Mouse (Mus musculus) hindbrain, embryonic 10.5 days (tissue): ENCODE results near the gene Fam174b. TPM values are rescaled to one million over a fixed set of nuclear protein-coding genes. Genes with fewer than 3 reads are reported as not detected.

Experiments
- DNase-seq: peaks from one replicate; pipeline ENCODE4 v3.0.0-alpha.2; 2017; ENCODE audit warnings: low spot score
- H3K27ac ChIP-seq: fragments of 300-500 bp; sonication (generic); 2 replicates; pipeline ENCODE4 v1.5.1; 2016; ENCODE audit warnings: mild to moderate bottlenecking, moderate library complexity
- H3K27me3 ChIP-seq: fragments of 300-500 bp; sonication (generic); 2 replicates; pipeline ENCODE4 v1.6.1; 2016; ENCODE audit warnings: mild to moderate bottlenecking; ENCODE audit not compliant: poor library complexity, insufficient read depth, severe bottlenecking
- H3K36me3 ChIP-seq: fragments of 300-500 bp; sonication (generic); 2 replicates; pipeline ENCODE4 v1.6.1; 2016; ENCODE audit warnings: mild to moderate bottlenecking, moderate library complexity
- H3K4me1 ChIP-seq: fragments of 300-500 bp; sonication (generic); replicated peaks from 2 replicates; pipeline ENCODE4 v1.6.1; 2016; ENCODE audit warnings: mild to moderate bottlenecking
- H3K4me3 ChIP-seq: fragments of 300-500 bp; sonication (generic); 2 replicates; pipeline ENCODE4 v1.5.1; 2016; ENCODE audit warnings: mild to moderate bottlenecking, moderate library complexity
- H3K9me3 ChIP-seq: fragments of 300-500 bp; sonication (generic); 2 replicates; pipeline ENCODE4 v1.6.1; 2016; ENCODE audit warnings: mild to moderate bottlenecking, moderate library complexity
- WGBS: fragments of 180-500 bp; shearing (Covaris S2); methylation state at CpG from one replicate; pipeline ENCODE4 v1.1.7; 2016; 5-methylcytosine and 5-hydroxymethylcytosine counted together
- polyA plus RNA-seq: library from polyadenylated mRNA; unstranded; fragments of >200 nt; fragmentation: Nextera tagmentation; extraction: Ambion mirVana; gene quantifications from 2 replicates; pipeline ENCODE4 v1.2.1, GENCODE M21; 2016

Gene Fam174b
- polyA plus RNA-seq, 1 experiment from 2014 or later = 27.4 TPM

DNA sequence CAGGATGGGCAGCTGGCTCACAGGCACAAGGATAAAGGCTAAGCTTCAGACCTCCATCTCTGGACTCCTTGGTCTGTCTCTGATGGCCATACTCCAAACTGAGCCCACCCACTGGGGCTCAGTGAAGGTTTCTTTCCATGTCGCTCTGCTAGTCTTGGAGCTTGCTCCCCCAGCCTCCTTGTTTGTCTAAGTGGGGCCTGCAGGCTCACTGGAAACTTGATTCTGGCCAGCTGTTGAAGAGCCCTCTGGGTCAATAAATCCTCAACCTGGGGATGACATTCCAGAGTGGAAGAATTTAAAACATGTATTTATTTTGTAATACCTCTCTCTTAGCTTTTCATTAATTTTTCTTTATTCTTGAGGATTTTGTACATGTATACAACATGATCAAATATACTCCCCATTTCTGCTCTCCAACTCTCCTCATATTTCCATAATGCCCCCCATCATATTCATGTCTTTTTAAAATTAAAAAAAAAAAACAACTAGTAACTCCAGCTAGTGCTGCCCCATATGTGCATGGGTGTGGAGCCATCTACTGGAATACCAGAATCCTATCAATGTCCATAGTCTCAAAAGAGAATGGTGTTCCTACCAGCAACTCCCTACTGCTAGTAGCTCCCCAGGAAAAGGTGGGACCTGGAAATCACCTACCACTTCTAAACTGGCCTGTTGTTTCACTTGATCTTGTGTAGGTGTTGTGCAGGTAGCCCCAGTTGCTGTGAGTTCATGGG is 15.4 kb downstream of the Fam174b start:
- no peak for DNase-seq
- no peaks in the 10 kb centered on the region for H3K4me1 ChIP-seq
- H3K36me3 ChIP-seq = no peaks in the 10 kb centered on the region
- no peak overlapping the region for H3K27ac ChIP-seq
- H3K27me3 ChIP-seq = no peaks in the 10 kb centered on the region
- WGBS = 55% methylated on average over 1 of the region's 1 CpGs
- H3K9me3 ChIP-seq = peaks cover 11% of the 10 kb centered on the region; the same call in 1 of the 2 replicates
- no peak overlapping the region for H3K4me3 ChIP-seq

DNA sequence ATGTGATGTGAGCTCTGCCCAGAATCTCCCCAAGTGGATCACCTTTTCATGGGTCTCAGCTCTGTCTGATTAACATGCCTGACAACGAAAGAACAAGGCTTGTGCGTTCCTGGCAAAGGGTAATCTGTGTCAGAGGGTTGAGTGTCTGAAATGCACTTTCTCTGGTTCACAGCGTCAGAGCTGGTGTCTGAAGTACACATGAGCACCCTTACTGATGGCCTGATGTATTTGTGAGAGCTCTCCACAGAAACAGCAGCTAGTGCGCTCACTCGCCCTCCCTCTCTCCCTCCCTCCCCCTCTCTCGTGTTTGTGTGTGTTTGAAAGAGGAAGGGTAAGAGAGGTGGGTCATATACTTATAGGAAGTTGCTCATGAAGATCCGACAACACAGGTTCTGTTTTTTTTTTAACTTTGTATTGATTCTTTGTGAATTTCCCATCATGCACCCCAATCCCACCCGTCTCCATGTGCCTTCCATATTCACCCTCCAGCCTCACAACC is 21.6 kb downstream of the Fam174b start:
- Histone ChIP-seq H3K27me3 (no peaks in the 10 kb centered on the region), H3K27ac (no peak overlapping the region), H3K9me3 (peaks cover 2% of the 10 kb centered on the region; the same call in 1 of the 2 replicates), H3K4me3 (no peak overlapping the region), H3K36me3 (no peaks in the 10 kb centered on the region), H3K4me1 (no peaks in the 10 kb centered on the region)
- no peak for DNase-seq
- 84% methylated on average over 8 of the region's 8 CpGs for WGBS

DNA sequence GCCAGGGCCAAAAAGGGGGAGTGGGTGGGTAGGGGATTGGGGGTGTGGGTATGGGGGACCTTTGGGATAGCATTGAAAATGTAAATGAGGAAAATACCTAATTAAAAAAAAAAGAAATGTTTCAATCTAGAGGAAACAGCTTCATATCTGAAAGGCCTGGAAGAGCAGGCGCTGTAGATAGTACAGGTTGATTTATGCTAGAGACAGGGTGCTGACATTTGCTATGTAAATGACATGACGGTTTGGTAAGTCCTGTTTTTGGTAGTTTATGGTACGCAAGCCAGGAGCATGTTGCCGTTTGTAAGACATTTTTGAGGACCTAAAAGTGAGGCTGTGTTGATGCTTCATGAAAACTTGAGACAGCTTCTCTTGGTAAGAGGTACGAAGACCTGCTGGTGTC is 24.6 kb downstream of the Fam174b start:
- no peak overlapping the region for H3K4me3 ChIP-seq
- H3K9me3 ChIP-seq = no peaks in the 10 kb centered on the region
- 91% methylated on average over 5 of the region's 5 CpGs for WGBS
- no peak for DNase-seq
- no peaks in the 10 kb centered on the region for H3K36me3 ChIP-seq
- H3K27ac ChIP-seq = peak overlapping the region; percentile 25; the same call in 1 of the 2 replicates
- H3K27me3 ChIP-seq = no peaks in the 10 kb centered on the region
- no peaks in the 10 kb centered on the region for H3K4me1 ChIP-seq

DNA sequence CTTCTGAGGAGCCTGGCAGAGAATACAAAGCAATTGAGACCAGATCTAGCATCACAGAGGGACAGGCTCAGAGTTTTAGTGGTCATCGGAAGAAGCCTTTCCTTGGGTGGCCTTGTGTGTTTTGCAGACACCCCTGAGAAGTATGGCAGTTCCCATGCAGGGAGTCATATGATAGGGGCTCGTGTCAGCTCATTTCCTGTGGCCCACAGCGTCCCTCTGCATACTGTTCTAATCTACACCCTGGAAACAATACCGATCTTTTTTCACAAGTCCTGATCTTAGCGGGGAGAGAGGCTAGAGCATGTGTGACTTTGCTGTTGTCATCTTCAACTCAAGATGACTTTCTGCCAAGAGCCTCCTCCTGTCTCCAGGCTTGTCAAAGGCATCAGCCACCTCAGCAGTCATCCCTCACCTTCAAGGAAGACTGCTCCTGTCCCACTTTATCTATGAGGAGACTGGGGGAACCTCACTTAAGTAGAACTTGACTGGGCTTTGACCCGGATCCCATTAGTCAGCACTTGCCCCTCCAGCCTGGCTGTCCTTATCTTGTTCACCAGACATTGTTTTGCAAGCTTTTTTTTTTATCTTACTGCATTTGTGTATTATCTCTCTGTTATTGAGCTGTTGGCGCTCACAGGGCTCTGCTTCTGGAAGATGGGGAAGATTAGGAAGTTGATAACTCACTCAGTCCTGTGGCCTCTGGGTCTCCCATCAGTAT is 25.2 kb downstream of the Fam174b start:
- H3K4me3 ChIP-seq = no peak overlapping the region
- peak overlapping the region; percentile 25; the same call in 1 of the 2 replicates for H3K27ac ChIP-seq
- DNase-seq = no peak
- no peaks in the 10 kb centered on the region for H3K9me3 ChIP-seq
- no peaks in the 10 kb centered on the region for H3K4me1 ChIP-seq
- no peaks in the 10 kb centered on the region for H3K36me3 ChIP-seq
- H3K27me3 ChIP-seq = no peaks in the 10 kb centered on the region
- 76% methylated on average over 7 of the region's 7 CpGs for WGBS

DNA sequence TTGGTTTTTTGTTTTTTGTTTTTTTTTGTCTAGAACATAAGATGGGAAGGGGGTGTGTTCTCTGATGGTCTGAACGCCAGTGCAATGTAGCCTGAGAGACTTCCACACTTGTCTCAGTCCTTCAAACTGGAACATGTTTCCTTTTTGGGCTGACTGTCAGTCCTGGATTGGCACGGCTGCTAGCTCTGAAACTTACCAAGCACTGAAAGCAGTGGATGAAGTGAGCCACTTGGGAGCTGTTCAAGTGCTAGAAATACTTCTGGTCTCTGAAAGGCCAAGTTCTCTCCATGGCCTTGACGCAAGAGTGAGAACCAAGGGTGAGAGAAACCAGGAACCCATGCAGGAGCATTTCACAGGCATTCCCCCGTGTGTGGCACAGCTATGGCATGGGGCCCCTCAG is 29.1 kb downstream of the Fam174b start:
- Histone ChIP-seq H3K27me3 (no peaks in the 10 kb centered on the region), H3K36me3 (no peaks in the 10 kb centered on the region), H3K27ac (no peak overlapping the region), H3K4me1 (peaks cover 6% of the 10 kb centered on the region), H3K9me3 (no peaks in the 10 kb centered on the region), H3K4me3 (no peak overlapping the region)
- DNase-seq = no peak
- 93% methylated on average over 4 of the region's 4 CpGs for WGBS

DNA sequence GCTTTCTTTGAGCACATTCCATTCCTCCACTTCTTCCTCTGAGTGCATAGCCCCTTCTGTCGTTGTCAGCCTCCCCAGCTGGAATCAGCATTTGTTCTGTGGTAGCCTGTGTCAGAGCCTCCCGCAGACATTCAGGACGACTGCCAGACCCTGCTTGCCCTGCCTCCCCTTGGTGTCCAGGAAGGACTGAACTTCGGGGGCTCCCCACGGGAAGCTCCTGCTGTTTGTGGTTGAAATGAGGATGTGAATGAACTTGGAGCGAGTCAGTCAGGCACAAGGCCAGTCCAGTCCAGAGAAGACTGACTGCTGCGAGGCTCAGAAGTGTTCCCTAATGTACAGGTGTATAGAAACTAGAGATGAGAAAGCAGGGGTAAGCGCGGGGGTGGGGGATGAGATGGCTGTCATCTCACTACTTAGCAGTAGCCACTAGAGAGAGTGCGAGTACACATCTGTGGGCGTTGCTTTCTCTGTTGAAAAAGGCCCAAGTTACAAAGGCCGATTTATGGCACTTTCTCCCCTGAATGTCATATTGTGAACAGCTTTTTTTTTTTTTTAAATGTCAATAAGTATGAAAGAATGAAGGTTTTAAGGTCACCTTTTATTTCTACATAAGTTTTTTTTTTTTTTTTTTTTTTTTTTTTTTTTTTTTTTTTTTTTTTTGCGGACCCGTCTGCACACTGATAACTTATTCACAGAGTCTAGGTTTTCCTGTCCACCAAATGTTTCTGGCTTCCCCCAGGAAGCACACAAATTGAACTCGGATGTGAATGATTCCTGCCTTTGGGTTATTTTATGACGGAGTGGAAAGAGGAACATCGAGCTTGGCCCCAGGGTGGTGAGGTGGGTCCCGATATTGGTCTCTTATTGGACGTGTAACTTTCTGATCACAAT is 31.5 kb downstream of the Fam174b start:
- no peak overlapping the region for H3K4me3 ChIP-seq
- no peaks in the 10 kb centered on the region for H3K27me3 ChIP-seq
- H3K36me3 ChIP-seq = no peaks in the 10 kb centered on the region
- 0 out of 2 replicates have a peak overlapping the region, but pooled peaks have one; percentile 20 for H3K27ac ChIP-seq
- peaks cover 6% of the 10 kb centered on the region for H3K4me1 ChIP-seq
- H3K9me3 ChIP-seq = no peaks in the 10 kb centered on the region
- DNase-seq = peak; percentile 32
- WGBS = 41% methylated on average over 19 of the region's 19 CpGs

DNA sequence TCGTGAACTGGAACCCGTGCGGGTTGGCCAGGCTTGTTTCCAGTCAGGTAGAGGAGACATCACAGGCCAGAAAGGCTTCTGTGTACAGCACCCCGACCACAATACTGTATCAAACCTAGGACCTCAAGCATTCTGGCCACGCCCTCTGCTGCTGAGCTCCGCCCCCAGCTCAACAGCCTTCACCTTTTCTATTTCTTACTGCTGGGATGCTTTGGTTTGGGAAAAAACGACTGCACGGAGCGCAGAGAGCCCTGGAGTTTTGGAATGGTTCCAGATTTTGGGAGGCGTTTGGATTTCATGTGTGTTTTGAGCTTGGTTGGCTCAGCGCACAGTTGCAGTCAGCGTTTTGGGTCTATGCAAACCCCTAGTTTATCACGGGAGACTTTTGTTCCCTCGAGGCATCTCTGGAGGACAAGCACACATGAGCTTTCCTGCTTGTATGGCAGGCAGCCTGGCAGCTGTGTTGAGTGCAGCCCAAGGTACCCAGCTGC is 32.2 kb downstream of the Fam174b start:
- Histone ChIP-seq H3K27me3 (no peaks in the 10 kb centered on the region), H3K4me3 (no peak overlapping the region), H3K27ac (no peak overlapping the region), H3K36me3 (no peaks in the 10 kb centered on the region), H3K4me1 (peaks cover 6% of the 10 kb centered on the region), H3K9me3 (no peaks in the 10 kb centered on the region)
- no peak for DNase-seq
- WGBS = 78% methylated on average over 14 of the region's 14 CpGs

DNA sequence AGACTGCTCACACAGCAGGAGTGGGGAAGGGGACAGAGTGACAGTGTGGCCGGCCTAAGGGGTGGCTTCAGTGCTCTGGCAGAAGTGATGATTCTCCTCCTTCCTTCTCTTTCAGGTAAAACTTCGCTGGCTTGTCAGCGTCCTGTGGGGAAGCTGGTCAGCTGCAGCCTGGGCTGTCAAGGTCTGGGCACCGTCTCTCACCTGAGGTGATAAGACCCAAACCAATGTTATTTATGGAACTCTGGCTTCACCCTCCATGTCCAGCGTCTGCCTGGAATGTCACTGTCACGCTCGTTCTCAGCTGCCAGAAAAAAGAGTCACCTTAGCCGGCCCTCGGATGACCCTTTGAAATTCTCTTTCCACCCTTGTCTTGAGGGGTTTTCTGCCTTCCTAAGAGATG is 34.7 kb downstream of the Fam174b start:
- Histone ChIP-seq H3K9me3 (no peaks in the 10 kb centered on the region), H3K4me3 (no peak overlapping the region), H3K27me3 (no peaks in the 10 kb centered on the region), H3K4me1 (peaks cover 6% of the 10 kb centered on the region), H3K27ac (no peak overlapping the region), H3K36me3 (no peaks in the 10 kb centered on the region)
- no peak for DNase-seq
- 74% methylated on average over 9 of the region's 9 CpGs for WGBS

DNA sequence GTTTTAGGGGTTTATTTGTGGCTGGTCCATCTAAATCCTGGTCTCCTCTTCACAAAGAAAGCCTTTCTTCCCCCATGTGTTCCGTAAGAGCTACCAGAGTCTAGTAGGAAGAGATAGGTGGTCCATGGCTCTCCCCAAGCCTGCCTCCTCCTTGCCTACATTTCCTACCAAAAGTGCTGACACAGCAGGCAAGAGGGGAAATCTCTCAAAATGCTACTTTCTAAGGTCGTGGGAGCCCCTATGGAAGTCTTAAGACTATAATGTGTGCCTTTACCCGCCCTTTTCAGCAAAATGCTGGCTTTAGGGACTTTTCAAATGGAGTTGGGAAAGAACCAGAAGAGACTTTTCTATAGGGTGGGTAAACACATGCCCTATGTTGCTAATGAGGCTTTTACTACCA is 37.7 kb downstream of the Fam174b start:
- Histone ChIP-seq H3K36me3 (no peaks in the 10 kb centered on the region), H3K4me1 (no peaks in the 10 kb centered on the region), H3K27me3 (no peaks in the 10 kb centered on the region), H3K27ac (no peak overlapping the region), H3K4me3 (no peak overlapping the region), H3K9me3 (no peaks in the 10 kb centered on the region)
- no peak for DNase-seq
- 82% methylated on average over 3 of the region's 3 CpGs for WGBS

DNA sequence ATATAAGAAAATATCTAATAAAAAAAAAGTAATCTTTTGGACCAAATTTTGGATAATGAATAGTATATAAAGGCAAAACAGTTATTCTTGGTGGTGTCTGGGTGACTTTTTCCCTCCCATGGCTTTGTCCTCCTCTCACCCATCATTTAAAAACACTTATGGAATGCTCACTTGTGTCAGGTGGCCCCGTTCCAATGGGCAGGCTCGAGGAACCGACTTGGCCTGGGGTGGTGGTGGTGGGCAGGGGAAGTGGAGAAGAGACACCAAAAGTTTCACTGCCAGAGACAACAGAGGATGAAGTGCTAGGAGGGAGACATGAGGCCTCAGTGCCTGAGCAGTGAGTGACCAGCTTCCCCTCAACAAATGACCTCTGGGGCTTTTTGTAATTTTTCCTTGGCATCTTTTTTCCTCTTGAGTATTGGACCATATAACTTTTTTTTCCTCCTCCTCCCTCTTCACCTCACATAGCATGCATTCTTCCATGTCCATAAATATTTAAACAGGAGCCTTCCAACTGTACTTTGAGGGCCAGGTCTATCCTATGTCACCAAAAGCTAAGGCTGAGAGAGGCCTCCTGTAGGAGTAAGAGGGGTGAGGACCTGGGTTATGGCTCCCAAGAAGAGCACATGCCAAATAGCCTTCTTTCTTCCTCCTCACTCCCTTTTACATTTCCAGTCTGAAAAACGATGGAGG is 44.8 kb downstream of the Fam174b start:
- 87% methylated on average over 4 of the region's 4 CpGs for WGBS
- no peak for DNase-seq
- no peaks in the 10 kb centered on the region for H3K36me3 ChIP-seq
- no peaks in the 10 kb centered on the region for H3K27me3 ChIP-seq
- H3K9me3 ChIP-seq = no peaks in the 10 kb centered on the region
- H3K27ac ChIP-seq = no peak overlapping the region
- no peak overlapping the region for H3K4me3 ChIP-seq
- H3K4me1 ChIP-seq = no peaks in the 10 kb centered on the region

DNA sequence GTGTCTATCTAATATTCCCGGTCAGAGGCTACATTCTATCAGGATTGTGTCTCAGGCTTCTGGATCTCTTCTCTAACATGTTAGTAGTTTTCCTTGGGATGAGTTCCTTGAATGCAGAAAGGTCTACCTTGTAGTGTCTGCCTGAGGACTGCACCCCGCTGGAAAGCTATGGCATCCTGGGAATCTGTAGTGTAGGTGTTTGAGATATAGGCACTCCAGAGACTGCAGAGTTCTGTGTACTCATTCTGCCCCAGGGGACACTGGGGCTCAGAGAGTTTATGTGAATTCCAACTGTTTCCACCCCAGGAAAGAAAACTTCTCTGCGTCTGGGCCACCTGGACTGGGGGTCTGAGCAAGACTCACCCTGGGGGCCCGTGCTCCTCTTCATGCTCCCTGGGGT is 45.7 kb downstream of the Fam174b start:
- no peak overlapping the region for H3K4me3 ChIP-seq
- WGBS = 84% methylated on average over 4 of the region's 4 CpGs
- DNase-seq = no peak
- H3K27ac ChIP-seq = no peak overlapping the region
- no peaks in the 10 kb centered on the region for H3K36me3 ChIP-seq
- no peaks in the 10 kb centered on the region for H3K9me3 ChIP-seq
- no peaks in the 10 kb centered on the region for H3K27me3 ChIP-seq
- H3K4me1 ChIP-seq = no peaks in the 10 kb centered on the region

DNA sequence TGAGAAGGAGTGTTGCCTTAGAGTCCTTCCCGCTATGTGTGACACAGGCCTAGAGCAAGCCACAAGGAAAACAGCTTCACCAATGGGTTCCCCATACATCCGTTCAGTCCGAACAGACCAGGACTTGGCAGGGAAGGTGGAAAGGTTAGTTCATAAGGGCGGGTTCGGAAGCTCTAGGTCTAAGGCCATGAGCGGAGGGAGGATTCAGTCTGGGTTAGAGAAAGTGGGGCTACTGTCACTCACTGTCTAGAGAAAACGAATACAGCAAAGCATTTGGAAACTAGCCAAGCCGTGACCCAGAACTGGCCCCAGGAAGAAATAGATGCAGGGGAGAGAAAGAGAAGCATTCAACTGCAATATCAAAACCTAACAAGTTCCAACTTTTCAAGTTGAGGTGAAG is 47.4 kb downstream of the Fam174b start:
- Histone ChIP-seq H3K36me3 (no peaks in the 10 kb centered on the region), H3K4me1 (no peaks in the 10 kb centered on the region; the same call in 1 of the 2 replicates), H3K9me3 (no peaks in the 10 kb centered on the region), H3K4me3 (no peak overlapping the region), H3K27ac (no peak overlapping the region), H3K27me3 (peaks cover 4% of the 10 kb centered on the region; the same call in 1 of the 2 replicates)
- DNase-seq = no peak
- 91% methylated on average over 8 of the region's 8 CpGs for WGBS
